Mouse (Mus musculus): Measurements from ENCODE around the gene Rasgrp4. TPM values are rescaled to one million over a fixed set of nuclear protein-coding genes. Genes with fewer than 3 reads are reported as not detected.

The Rasgrp4 gene
- total RNA-seq (2012; rRNA removed) (0.88 and 1.4 TPM in 2 replicates), total RNA-seq (2014; rRNA removed) (0.26 and 0.58 TPM in 2 replicates), polyA plus RNA-seq (2012; ENCODE audit: insufficient read length, low read depth) (2.9 and 3.2 TPM in 2 replicates)

DNA sequence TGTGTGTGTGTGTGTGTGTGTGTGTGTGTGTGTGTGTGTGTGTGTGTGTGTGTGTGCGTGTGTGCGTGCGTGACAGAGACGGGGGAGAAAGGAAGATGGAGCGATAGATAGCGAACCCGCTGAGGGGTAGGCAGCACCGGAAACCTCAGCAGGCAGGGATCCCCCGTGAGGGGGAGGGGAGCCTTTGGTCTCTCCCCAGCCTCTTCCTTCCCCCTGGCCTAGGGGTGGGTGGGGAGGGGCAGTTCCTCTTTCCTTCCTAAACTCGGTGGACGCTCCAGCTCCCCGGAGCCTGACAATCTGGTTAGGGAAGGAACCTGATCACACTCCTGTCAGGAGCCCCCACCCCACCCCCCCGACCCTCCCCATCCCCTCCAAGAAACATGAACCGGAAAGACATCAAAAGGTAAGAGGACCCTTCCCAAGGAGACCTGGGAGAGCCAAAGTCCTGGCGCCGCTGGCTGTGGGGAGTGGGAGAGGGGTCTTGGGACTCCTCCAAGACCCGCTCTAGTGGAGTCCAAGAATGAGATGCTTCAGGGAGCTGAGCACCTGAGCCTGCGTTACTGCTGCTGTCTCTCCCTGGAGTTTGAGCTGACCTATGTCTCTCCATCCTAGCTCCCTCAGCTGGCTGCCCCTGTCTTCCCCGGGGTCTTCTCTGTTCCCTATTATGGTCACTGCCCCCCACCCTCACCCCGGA is at the start of gene Rasgrp4:
Gene Rasgrp4, plus strand, starts transcription at position 159 of the 694 bp plus-strand sequence.
- peaks cover 0 to 23% of the 10 kb centered on the region in 2 experiments; a peak in 2 of 4 replicates for H3K4me1 ChIP-seq (ENCODE audit: control insufficient read depth in 1 of 2, insufficient read depth in 2 of 2)
- no peak for TF ChIP-seq NELFE (IDR thresholded peaks at IDR 0.05; ENCODE audit: low read depth, low read length)
- peak; percentile 80 for TF ChIP-seq CHD2 (IDR thresholded peaks at IDR 0.05; ENCODE audit: low read length)
- TF ChIP-seq POLR2A (IDR thresholded peaks at IDR 0.05; ENCODE audit: low read depth, low read length), result no peak
- TF ChIP-seq HCFC1 (IDR thresholded peaks at IDR 0.05; ENCODE audit: low read depth, low read length), result peak; percentile 43
- no peak for TF ChIP-seq POLR2AphosphoS2 (IDR thresholded peaks at IDR 0.05; ENCODE audit: low read depth, low read length)
- no peak for TF ChIP-seq ZMIZ1 (IDR thresholded peaks at IDR 0.05; ENCODE audit: low read depth, low read length)
- peak; percentile 49; the same call in 1 of the 2 replicates for TF ChIP-seq ETS1 (conservative IDR thresholded peaks at IDR 0.05; ENCODE audit: low read depth, low read length)
- TF ChIP-seq BHLHE40 (IDR thresholded peaks at IDR 0.05; ENCODE audit: low read depth, low read length), result peak; percentile 19; the same call in 1 of the 2 replicates
- no peak for TF ChIP-seq PAX5 (IDR thresholded peaks at IDR 0.05; ENCODE audit: low read length)
- no peak for TF ChIP-seq ZKSCAN1 (IDR thresholded peaks at IDR 0.05; ENCODE audit: borderline replicate concordance, low read depth, low read length)
- no peak for TF ChIP-seq E2F4 (IDR thresholded peaks at IDR 0.05; ENCODE audit: insufficient replicate concordance, low read depth, low read length)
- TF ChIP-seq ZC3H11A (IDR thresholded peaks at IDR 0.05; ENCODE audit: low read depth, low read length), result no peak
- TF ChIP-seq SIN3A (IDR thresholded peaks at IDR 0.05; ENCODE audit: low read length), result 0 out of 2 replicates have a peak, but pooled peaks have one; percentile 57
- no peak for TF ChIP-seq MEF2A (IDR thresholded peaks at IDR 0.05; ENCODE audit: borderline replicate concordance, low read depth, low read length)
- TF ChIP-seq KAT2A (IDR thresholded peaks at IDR 0.05; ENCODE audit: insufficient replicate concordance, low read length), result no peak
- TF ChIP-seq SMC3 (IDR thresholded peaks at IDR 0.05; ENCODE audit: low read depth, low read length), result no peak
- TF ChIP-seq CHD1 (IDR thresholded peaks at IDR 0.05; ENCODE audit: low read depth, low read length), result 0 out of 2 replicates have a peak, but pooled peaks have one; percentile 50
- no peak for TF ChIP-seq UBTF (IDR thresholded peaks at IDR 0.05; ENCODE audit: low read depth, low read length)
- TF ChIP-seq MAZ (IDR thresholded peaks at IDR 0.05; ENCODE audit: low read depth, low read length), result peak; percentile 63; the same call in 1 of the 2 replicates
- TF ChIP-seq USF1 (IDR thresholded peaks at IDR 0.05; ENCODE audit: low read depth, low read length), result no peak
- TF ChIP-seq MAX (IDR thresholded peaks at IDR 0.05; ENCODE audit: low read length), result 0 out of 2 replicates have a peak, but pooled peaks have one; percentile 20
- no peak for TF ChIP-seq RAD21 (IDR thresholded peaks at IDR 0.05; ENCODE audit: low read depth, low read length)
- TF ChIP-seq JUN (IDR thresholded peaks at IDR 0.05; ENCODE audit: insufficient read depth, low read depth, low read length), result no peak
- no peak for TF ChIP-seq USF2 (conservative IDR thresholded peaks at IDR 0.05; ENCODE audit: low read depth, low read length)
- TF ChIP-seq MXI1 (IDR thresholded peaks at IDR 0.05; ENCODE audit: low read depth, low read length), result no peak
- TF ChIP-seq GABPA (IDR thresholded peaks at IDR 0.05; ENCODE audit: insufficient replicate concordance, low read depth, low read length), result no peak
- no peak for TF ChIP-seq MYC (IDR thresholded peaks at IDR 0.05; ENCODE audit: low read depth, low read length)
- TF ChIP-seq EP300 (IDR thresholded peaks at IDR 0.05; ENCODE audit: low read length), result peak; percentile 34; the same call in 1 of the 2 replicates
- peak; percentile 51 for TF ChIP-seq ELF1 (IDR thresholded peaks at IDR 0.05; ENCODE audit: low read depth, low read length)
- TF ChIP-seq MAFK (IDR thresholded peaks at IDR 0.05; ENCODE audit: insufficient replicate concordance, low read length), result no peak
- 0 out of 2 replicates have a peak, but pooled peaks have one; percentile 13 for TF ChIP-seq IRF4 (IDR thresholded peaks at IDR 0.05; ENCODE audit: low read depth, low read length)
- TF ChIP-seq TCF12 (IDR thresholded peaks at IDR 0.05; ENCODE audit: low read depth, low read length), result no peak
- TF ChIP-seq ZNF384 (IDR thresholded peaks at IDR 0.05; ENCODE audit: low read depth, low read length), result no peak
- no peak for TF ChIP-seq RCOR1 (conservative IDR thresholded peaks at IDR 0.05; ENCODE audit: low read depth, low read length)
- TF ChIP-seq CTCF (conservative IDR thresholded peaks at IDR 0.05 in 1 of 2, IDR thresholded peaks at IDR 0.05 in 1 of 2; ENCODE audit: low read depth in 2 of 2, low read length in 2 of 2), result no peak
- no peak for TF ChIP-seq JUND (conservative IDR thresholded peaks at IDR 0.05; ENCODE audit: low read depth, low read length)
- TF ChIP-seq TBP (conservative IDR thresholded peaks at IDR 0.05; ENCODE audit: low read depth, low read length), result no peak
- no peak for TF ChIP-seq NRF1 (IDR thresholded peaks at IDR 0.05; ENCODE audit: low read depth, low read length)
- H3K4me3 ChIP-seq (replicated peaks in 1 of 3; ENCODE audit: low read depth in 2 of 3, low read length in 2 of 3, poor library complexity in 1 of 3), result peak within 1 kb of the TSS; percentile 7 to 41 (median 38)
- H3K27me3 ChIP-seq (replicated peaks), result peaks cover 2% of the 10 kb centered on the region
- H3K36me3 ChIP-seq (replicated peaks in 1 of 2; ENCODE audit: control insufficient read depth in 1 of 2, insufficient read depth in 1 of 2, low read length in 1 of 2), result peaks cover 0 to 2% of the 10 kb centered on the region in 2 experiments
- no peaks in the 10 kb centered on the region for H3K79me2 ChIP-seq (replicated peaks; ENCODE audit: control insufficient read depth, extremely low read depth, insufficient read depth, poor library complexity, severe bottlenecking)
- dilution Hi-C loops (cut with MboI; ENCODE audit: extremely low pct_ligation_motif_present, extremely low pct_unique_long_range_greater_than_20kb, low sequenced_read_pairs) (no loop called here), in situ Hi-C loops (cut with MboI; ENCODE audit: low pct_ligation_motif_present, low pct_unique_long_range_greater_than_20kb, low sequenced_read_pairs) (no loop called here)
- no peak within 1 kb of the TSS for H3K27ac ChIP-seq (ENCODE audit: insufficient read depth, low read depth)
- no peaks in the 10 kb centered on the region for H3K9me3 ChIP-seq (replicated peaks; ENCODE audit: low read length)
- DNase-seq (ENCODE audit: extremely low read depth), result peak; percentile 77
- peak within 1 kb of the TSS; percentile 40 for H3K9ac ChIP-seq (ENCODE audit: insufficient read depth, low read depth)
- H3K4me2 ChIP-seq (ENCODE audit: insufficient read depth, low read depth, poor library complexity, severe bottlenecking), result peak within 1 kb of the TSS; percentile 88
